Mouse (Mus musculus): ENCODE measurements around the gene Maml3. TPM values are rescaled to one million over a fixed set of nuclear protein-coding genes. Genes with fewer than 3 reads are reported as not detected.

Maml3 gene
- polyA plus RNA-seq, 1 experiment from 2014 or later = 5.0 TPM

- peak overlapping the region; percentile 93 for H3K27ac ChIP-seq (ENCODE audit: low read length)
- H3K36me3 ChIP-seq (ENCODE audit: control insufficient read depth, insufficient read depth) = no peaks in the 10 kb centered on the region
- no peaks in the 10 kb centered on the region for H3K27me3 ChIP-seq (replicated peaks; ENCODE audit: control insufficient read depth, insufficient read depth, low read length)
- no peak overlapping the region for H3K4me2 ChIP-seq (ENCODE audit: low read length)
- no peak for ATAC-seq
- H3K9me3 ChIP-seq (ENCODE audit: control insufficient read depth, low read length) = no peaks in the 10 kb centered on the region
- no peak overlapping the region; the same call in 1 of the 2 replicates for H3K9ac ChIP-seq (replicated peaks; ENCODE audit: low read depth, low read length)
- 69% methylated on average over 8 of the region's 8 CpGs for WGBS
- no peak overlapping the region for H3K4me3 ChIP-seq (replicated peaks; ENCODE audit: low read length)
- H3K4me1 ChIP-seq (replicated peaks; ENCODE audit: control insufficient read depth, insufficient read depth, low read length) = peaks cover 28% of the 10 kb centered on the region
Observed at GRCm38 (mm10) chr3:51702701-51703286, 402.1 kb downstream of the Maml3 start.

GRCm38 (mm10) chr3:51701950-51702349 is 402.9 kb downstream of the Maml3 start:
- Histone ChIP-seq H3K27me3 (replicated peaks; ENCODE audit: control insufficient read depth, insufficient read depth, low read length) (no peaks in the 10 kb centered on the region), H3K27ac (ENCODE audit: low read length) (peak overlapping the region; percentile 93)

GRCm38 (mm10) chr3:51701281-51701751 is 403.6 kb downstream of the Maml3 start:
- Histone ChIP-seq H3K27ac (ENCODE audit: low read length) (peak overlapping the region; percentile 93), H3K9me3 (ENCODE audit: control insufficient read depth, low read length) (no peaks in the 10 kb centered on the region), H3K36me3 (ENCODE audit: control insufficient read depth, insufficient read depth) (no peaks in the 10 kb centered on the region), H3K4me2 (ENCODE audit: low read length) (peak overlapping the region; percentile 71), H3K4me1 (replicated peaks; ENCODE audit: control insufficient read depth, insufficient read depth, low read length) (peaks cover 28% of the 10 kb centered on the region), H3K9ac (replicated peaks; ENCODE audit: low read depth, low read length) (peak overlapping the region; percentile 65), H3K27me3 (replicated peaks; ENCODE audit: control insufficient read depth, insufficient read depth, low read length) (no peaks in the 10 kb centered on the region), H3K4me3 (replicated peaks; ENCODE audit: low read length) (peak overlapping the region; percentile 43)
- ATAC-seq = peak; percentile 94
- under 1% methylated on average over 26 of the region's 27 CpGs for WGBS

More at GRCm38 (mm10) chr3:51701950-51702349, 402.9 kb downstream of the Maml3 start:
- Histone ChIP-seq H3K4me2 (ENCODE audit: low read length) (peak overlapping the region; percentile 71), H3K9me3 (ENCODE audit: control insufficient read depth, low read length) (no peaks in the 10 kb centered on the region), H3K4me3 (replicated peaks; ENCODE audit: low read length) (peak overlapping the region; percentile 43), H3K9ac (replicated peaks; ENCODE audit: low read depth, low read length) (peak overlapping the region; percentile 65), H3K36me3 (ENCODE audit: control insufficient read depth, insufficient read depth) (no peaks in the 10 kb centered on the region), H3K4me1 (replicated peaks; ENCODE audit: control insufficient read depth, insufficient read depth, low read length) (peaks cover 28% of the 10 kb centered on the region)
- WGBS = 4% methylated on average over 13 of the region's 13 CpGs
- peak; percentile 79 for ATAC-seq

GRCm38 (mm10) chr3:51700731-51701280 is 404.1 kb downstream of the Maml3 start:
- peak overlapping the region; percentile 71 for H3K4me2 ChIP-seq (ENCODE audit: low read length)
- no peaks in the 10 kb centered on the region for H3K27me3 ChIP-seq (replicated peaks; ENCODE audit: control insufficient read depth, insufficient read depth, low read length)
- no peaks in the 10 kb centered on the region for H3K9me3 ChIP-seq (ENCODE audit: control insufficient read depth, low read length)
- H3K9ac ChIP-seq (replicated peaks; ENCODE audit: low read depth, low read length) = peak overlapping the region; percentile 65
- H3K36me3 ChIP-seq (ENCODE audit: control insufficient read depth, insufficient read depth) = no peaks in the 10 kb centered on the region
- H3K27ac ChIP-seq (ENCODE audit: low read length) = peak overlapping the region; percentile 93
- no peak for ATAC-seq
- 7% methylated on average over 15 of the region's 15 CpGs for WGBS
- peaks cover 28% of the 10 kb centered on the region for H3K4me1 ChIP-seq (replicated peaks; ENCODE audit: control insufficient read depth, insufficient read depth, low read length)
- peak overlapping the region; percentile 43 for H3K4me3 ChIP-seq (replicated peaks; ENCODE audit: low read length)

- WGBS = 79% methylated on average over 4 of the region's 4 CpGs
- peak overlapping the region; percentile 71; the same call in 1 of the 2 replicates for H3K4me2 ChIP-seq (ENCODE audit: low read length)
- no peak for ATAC-seq
- H3K9ac ChIP-seq (replicated peaks; ENCODE audit: low read depth, low read length) = no peak overlapping the region
- no peaks in the 10 kb centered on the region for H3K27me3 ChIP-seq (replicated peaks; ENCODE audit: control insufficient read depth, insufficient read depth, low read length)
- no peak overlapping the region for H3K4me3 ChIP-seq (replicated peaks; ENCODE audit: low read length)
- no peaks in the 10 kb centered on the region for H3K9me3 ChIP-seq (ENCODE audit: control insufficient read depth, low read length)
- peak overlapping the region; percentile 93; the same call in 1 of the 2 replicates for H3K27ac ChIP-seq (ENCODE audit: low read length)
- H3K4me1 ChIP-seq (replicated peaks; ENCODE audit: control insufficient read depth, insufficient read depth, low read length) = peaks cover 28% of the 10 kb centered on the region
- no peaks in the 10 kb centered on the region for H3K36me3 ChIP-seq (ENCODE audit: control insufficient read depth, insufficient read depth)
Observed at GRCm38 (mm10) chr3:51700123-51700522, 404.8 kb downstream of the Maml3 start.

- 90% methylated on average over 3 of the region's 3 CpGs for WGBS
- no peak overlapping the region for H3K9ac ChIP-seq (replicated peaks; ENCODE audit: low read depth, low read length)
- H3K27ac ChIP-seq (ENCODE audit: low read length) = no peak overlapping the region
- H3K27me3 ChIP-seq (replicated peaks; ENCODE audit: control insufficient read depth, insufficient read depth, low read length) = no peaks in the 10 kb centered on the region
- H3K9me3 ChIP-seq (ENCODE audit: control insufficient read depth, low read length) = no peaks in the 10 kb centered on the region
- no peak overlapping the region for H3K4me3 ChIP-seq (replicated peaks; ENCODE audit: low read length)
- H3K4me1 ChIP-seq (replicated peaks; ENCODE audit: control insufficient read depth, insufficient read depth, low read length) = peaks cover 27% of the 10 kb centered on the region
- no peak for ATAC-seq
- H3K4me2 ChIP-seq (ENCODE audit: low read length) = no peak overlapping the region
- no peaks in the 10 kb centered on the region for H3K36me3 ChIP-seq (ENCODE audit: control insufficient read depth, insufficient read depth)
Observed at GRCm38 (mm10) chr3:51697931-51698330, 406.9 kb downstream of the Maml3 start.

- 90% methylated on average over 3 of the region's 3 CpGs for WGBS
Observed at GRCm38 (mm10) chr3:51695713-51696112, 409.2 kb downstream of the Maml3 start.

GRCm38 (mm10) chr3:51694576-51694975 is 410.3 kb downstream of the Maml3 start:
- Histone ChIP-seq H3K9me3 (ENCODE audit: control insufficient read depth, low read length) (no peaks in the 10 kb centered on the region), H3K4me2 (ENCODE audit: low read length) (no peak overlapping the region), H3K27ac (ENCODE audit: low read length) (no peak overlapping the region), H3K4me1 (replicated peaks; ENCODE audit: control insufficient read depth, insufficient read depth, low read length) (no peaks in the 10 kb centered on the region), H3K4me3 (replicated peaks; ENCODE audit: low read length) (no peak overlapping the region), H3K27me3 (replicated peaks; ENCODE audit: control insufficient read depth, insufficient read depth, low read length) (no peaks in the 10 kb centered on the region), H3K9ac (replicated peaks; ENCODE audit: low read depth, low read length) (no peak overlapping the region), H3K36me3 (ENCODE audit: control insufficient read depth, insufficient read depth) (0 out of 2 replicates have a peak, but pooled peaks cover 5% of the 10 kb centered on the region)
- 94% methylated on average over 14 of the region's 14 CpGs for WGBS
- ATAC-seq = no peak

More at GRCm38 (mm10) chr3:51695713-51696112, 409.2 kb downstream of the Maml3 start:
- no peaks in the 10 kb centered on the region for H3K27me3 ChIP-seq (replicated peaks; ENCODE audit: control insufficient read depth, insufficient read depth, low read length)
- no peaks in the 10 kb centered on the region for H3K36me3 ChIP-seq (ENCODE audit: control insufficient read depth, insufficient read depth)
- H3K4me3 ChIP-seq (replicated peaks; ENCODE audit: low read length) = no peak overlapping the region
- no peaks in the 10 kb centered on the region for H3K9me3 ChIP-seq (ENCODE audit: control insufficient read depth, low read length)
- no peak overlapping the region for H3K9ac ChIP-seq (replicated peaks; ENCODE audit: low read depth, low read length)
- H3K4me2 ChIP-seq (ENCODE audit: low read length) = no peak overlapping the region
- ATAC-seq = no peak
- H3K4me1 ChIP-seq (replicated peaks; ENCODE audit: control insufficient read depth, insufficient read depth, low read length) = peaks cover 9% of the 10 kb centered on the region
- H3K27ac ChIP-seq (ENCODE audit: low read length) = no peak overlapping the region

- no peaks in the 10 kb centered on the region for H3K9me3 ChIP-seq (ENCODE audit: control insufficient read depth, low read length)
- H3K36me3 ChIP-seq (ENCODE audit: control insufficient read depth, insufficient read depth) = 0 out of 2 replicates have a peak, but pooled peaks cover 5% of the 10 kb centered on the region
- WGBS = 73% methylated on average over 10 of the region's 10 CpGs
- H3K4me3 ChIP-seq (replicated peaks; ENCODE audit: low read length) = no peak overlapping the region
- H3K4me2 ChIP-seq (ENCODE audit: low read length) = no peak overlapping the region
- ATAC-seq = no peak
- no peaks in the 10 kb centered on the region for H3K27me3 ChIP-seq (replicated peaks; ENCODE audit: control insufficient read depth, insufficient read depth, low read length)
- no peak overlapping the region for H3K9ac ChIP-seq (replicated peaks; ENCODE audit: low read depth, low read length)
- no peak overlapping the region for H3K27ac ChIP-seq (ENCODE audit: low read length)
- H3K4me1 ChIP-seq (replicated peaks; ENCODE audit: control insufficient read depth, insufficient read depth, low read length) = no peaks in the 10 kb centered on the region
Observed at GRCm38 (mm10) chr3:51693196-51693595, 411.7 kb downstream of the Maml3 start.
